Mouse (Mus musculus) frontal cortex, postnatal 36 days (tissue): ENCODE measurements around the gene Rnf135.
"Not testable (repeated sequence)": the region's sequence is repeated elsewhere in the genome, so short reads cannot be mapped to it uniquely, and the experiment has no call there.

Experiments used
- DNase-seq, 2 experiments: peaks; one replicate each; pipeline ENCODE4 v3.0.0; 2022; ENCODE audit warnings: low spot score in 2 of 2

Gene Rnf135

GRCm38 (mm10) chr11:80163362-80164116, 20.1 kb upstream of the Rnf135 start:
- no peak for DNase-seq

- no peak for DNase-seq
Measured at GRCm38 (mm10) chr11:80164224-80164623, 19.4 kb upstream of the Rnf135 start.

GRCm38 (mm10) chr11:80168121-80168520, 15.5 kb upstream of the Rnf135 start:
- no peak for DNase-seq

GRCm38 (mm10) chr11:80168611-80169249, 14.9 kb upstream of the Rnf135 start:
- no peak for DNase-seq

- no peak for DNase-seq
Measured at GRCm38 (mm10) chr11:80169629-80170028, 14.0 kb upstream of the Rnf135 start.

- no peak for DNase-seq
Measured at GRCm38 (mm10) chr11:80170351-80170750, 13.3 kb upstream of the Rnf135 start.

GRCm38 (mm10) chr11:80171884-80172283, 11.8 kb upstream of the Rnf135 start:
- no peak for DNase-seq

- no peak for DNase-seq
Measured at GRCm38 (mm10) chr11:80173963-80174670, 9.5 kb upstream of the Rnf135 start.

- no peak for DNase-seq
Measured at GRCm38 (mm10) chr11:80176911-80177895, 6.4 kb upstream of the Rnf135 start.

- no peak for DNase-seq
Measured at GRCm38 (mm10) chr11:80178316-80178715, 5.3 kb upstream of the Rnf135 start.

- DNase-seq, result no peak
Measured at GRCm38 (mm10) chr11:80181021-80181749, 2.5 kb upstream of the Rnf135 start.

- not testable (repeated sequence) for DNase-seq
Measured at GRCm38 (mm10) chr11:80183054-80183704, 472 bp upstream of the Rnf135 start.

GRCm38 (mm10) chr11:80184531-80185071, 950 bp downstream of the Rnf135 start:
- DNase-seq, result no peak

- DNase-seq, result not testable (repeated sequence)
Measured at GRCm38 (mm10) chr11:80185441-80185976, 1.9 kb downstream of the Rnf135 start.

GRCm38 (mm10) chr11:80190280-80190679, 6.6 kb downstream of the Rnf135 start:
- DNase-seq, result no peak

- no peak for DNase-seq
Measured at GRCm38 (mm10) chr11:80193827-80194226, 10.2 kb downstream of the Rnf135 start.

GRCm38 (mm10) chr11:80196351-80196750, 12.7 kb downstream of the Rnf135 start:
- no peak for DNase-seq

- no peak for DNase-seq
Measured at GRCm38 (mm10) chr11:80199316-80199715, 15.7 kb downstream of the Rnf135 start.

GRCm38 (mm10) chr11:80199773-80200172, 16.1 kb downstream of the Rnf135 start:
- DNase-seq, result no peak

- DNase-seq, result no peak
Measured at GRCm38 (mm10) chr11:80200326-80200725, 16.7 kb downstream of the Rnf135 start.
